Mouse (Mus musculus): Measurements from ENCODE around the gene Myh10. TPM values are rescaled to one million over a fixed set of nuclear protein-coding genes. Genes with fewer than 3 reads are reported as not detected.
A peak's percentile ranks its signal among the peaks of the same experiment; 100 is the strongest.
"Not testable (repeated sequence)": the region's sequence is repeated elsewhere in the genome, so short reads cannot be mapped to it uniquely, and the experiment has no call there.

Gene Myh10
- total RNA-seq, 1 experiment from 2014 or later, result 31.8 TPM

DNA sequence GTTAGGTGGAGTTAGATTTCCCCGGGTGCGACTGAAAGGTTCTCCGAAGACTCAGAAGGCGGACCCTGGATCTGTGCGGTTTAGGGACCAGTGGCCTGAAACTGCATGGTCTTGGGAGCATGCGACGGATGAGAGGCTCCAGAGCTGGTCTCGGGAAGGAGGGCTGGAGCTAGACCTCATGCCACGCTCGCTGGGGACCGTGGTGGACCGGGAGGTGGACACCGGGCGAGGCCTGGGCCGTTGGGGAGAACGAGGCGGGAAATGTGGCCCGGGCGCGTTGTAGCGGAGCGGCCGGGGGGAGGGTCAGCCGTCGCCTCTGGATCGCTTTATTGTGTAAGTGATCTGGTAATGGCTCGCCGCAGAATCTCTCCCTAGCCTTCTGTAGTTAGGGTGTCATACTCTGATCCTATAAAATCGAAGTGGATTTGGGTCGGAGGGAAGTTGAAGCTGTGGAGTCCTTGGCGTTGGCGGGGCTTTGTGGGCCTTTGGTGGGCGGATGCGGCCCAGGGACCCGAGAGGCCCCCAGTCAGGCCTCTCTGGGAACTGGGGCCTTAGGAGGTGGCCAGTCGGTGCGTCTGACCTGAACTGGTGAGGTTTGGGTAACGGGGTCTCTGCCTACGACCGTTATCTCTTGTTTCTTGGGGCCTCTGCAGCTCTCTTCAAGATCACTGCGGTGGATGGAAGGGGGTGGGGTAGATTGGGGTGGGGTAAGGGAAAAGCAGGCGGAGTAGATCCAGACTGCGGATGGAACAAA, 1.5 kb downstream of the Myh10 start:
- DNase-seq, result peak; percentile 54

DNA sequence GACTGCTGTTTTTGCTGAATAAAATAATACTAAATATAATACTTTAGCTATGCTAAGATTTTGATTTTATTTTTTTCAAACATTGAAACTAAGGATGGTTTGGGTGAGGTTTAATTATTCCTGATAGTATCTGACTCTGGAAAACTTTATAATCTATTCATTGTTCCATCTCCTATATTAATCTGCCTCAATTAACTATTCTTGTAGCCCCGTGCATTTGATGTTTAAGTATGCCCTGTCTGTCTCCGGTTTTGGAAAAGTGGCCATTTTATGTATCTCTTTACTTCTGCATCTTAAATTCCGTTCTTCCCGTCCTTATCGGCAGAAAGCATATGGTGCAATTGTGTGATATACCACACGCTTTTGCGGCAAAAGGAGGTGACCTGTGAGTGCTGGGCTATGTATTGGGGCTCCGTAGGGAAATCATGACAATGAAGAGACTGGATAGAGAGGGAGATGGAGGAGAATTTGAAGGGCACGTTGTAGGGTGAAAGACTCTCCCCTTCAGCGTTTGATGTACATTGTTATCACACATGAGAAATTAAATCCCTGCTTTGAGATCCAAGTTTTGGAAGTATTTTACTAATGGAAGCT, 2.2 kb downstream of the Myh10 start:
- no peak for DNase-seq

DNA sequence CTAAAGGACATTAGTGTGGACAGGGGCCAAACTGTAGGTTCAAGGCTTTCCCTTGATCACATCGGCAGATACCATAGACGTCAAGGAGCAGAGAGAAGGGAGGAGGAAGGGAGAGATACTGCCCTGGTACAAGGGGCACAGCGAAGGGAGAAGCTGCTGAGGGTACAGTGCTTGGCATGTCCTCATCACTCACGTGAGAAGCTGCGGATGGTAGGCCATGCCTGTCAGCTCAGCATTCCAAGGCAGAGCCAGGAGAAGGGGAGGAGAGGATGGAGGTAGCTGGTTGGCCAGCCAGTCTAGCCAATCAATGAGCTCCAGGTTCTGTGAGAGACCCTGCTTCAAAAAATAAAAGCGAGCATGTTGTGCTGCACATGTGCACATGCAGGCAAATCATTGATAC, 11.0 kb downstream of the Myh10 start:
- no peak for DNase-seq

- no peak for DNase-seq
These were observed 12.0 kb downstream of the Myh10 start for GRCm38 (mm10) chr11:68703360-68703759.

DNA sequence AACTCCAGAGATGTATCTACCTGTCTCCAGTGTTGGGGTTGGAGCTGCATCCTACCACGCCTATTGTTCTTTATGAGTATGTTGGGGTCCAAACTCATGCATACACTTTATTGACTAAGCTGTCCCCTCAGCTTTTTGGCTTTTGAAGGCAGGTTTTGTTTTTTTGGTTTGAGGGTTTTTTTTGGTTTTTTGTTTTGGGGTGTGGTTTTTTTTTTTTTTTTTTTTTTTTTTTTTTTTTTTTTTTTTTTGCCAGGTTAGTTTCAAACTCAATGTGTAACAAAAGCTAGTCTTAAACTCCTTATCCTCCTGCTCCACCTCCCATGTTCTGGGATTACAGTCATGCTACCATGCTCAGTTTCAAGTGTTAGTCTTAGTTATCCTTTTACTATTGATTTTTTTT, 12.9 kb downstream of the Myh10 start:
- no peak for DNase-seq

DNA sequence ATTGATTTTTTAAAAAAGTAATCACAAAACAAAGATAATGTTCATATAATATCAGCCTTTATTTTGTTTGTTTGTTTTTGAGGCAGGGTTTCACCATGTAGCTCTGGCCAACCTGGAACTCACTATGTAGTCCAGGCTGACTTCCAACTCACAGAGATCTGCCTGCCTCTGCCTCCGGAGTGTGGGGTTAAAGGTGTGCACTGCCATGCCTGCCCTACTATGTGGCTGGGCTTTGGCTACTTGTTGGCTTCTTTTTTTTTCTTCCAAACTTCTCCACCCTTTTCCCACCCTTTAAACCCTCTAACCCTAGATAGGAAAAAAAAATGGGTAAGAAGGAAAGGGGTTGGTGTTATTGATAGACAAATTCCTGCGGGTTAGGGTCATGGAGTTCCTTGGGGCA, 13.5 kb downstream of the Myh10 start:
- DNase-seq, result no peak

GRCm38 (mm10) chr11:68706524-68707429, 15.4 kb downstream of the Myh10 start:
- DNase-seq, result no peak

GRCm38 (mm10) chr11:68707881-68708582, 16.7 kb downstream of the Myh10 start:
- DNase-seq, result no peak

GRCm38 (mm10) chr11:68716167-68716566, 24.8 kb downstream of the Myh10 start:
- DNase-seq, result no peak

DNA sequence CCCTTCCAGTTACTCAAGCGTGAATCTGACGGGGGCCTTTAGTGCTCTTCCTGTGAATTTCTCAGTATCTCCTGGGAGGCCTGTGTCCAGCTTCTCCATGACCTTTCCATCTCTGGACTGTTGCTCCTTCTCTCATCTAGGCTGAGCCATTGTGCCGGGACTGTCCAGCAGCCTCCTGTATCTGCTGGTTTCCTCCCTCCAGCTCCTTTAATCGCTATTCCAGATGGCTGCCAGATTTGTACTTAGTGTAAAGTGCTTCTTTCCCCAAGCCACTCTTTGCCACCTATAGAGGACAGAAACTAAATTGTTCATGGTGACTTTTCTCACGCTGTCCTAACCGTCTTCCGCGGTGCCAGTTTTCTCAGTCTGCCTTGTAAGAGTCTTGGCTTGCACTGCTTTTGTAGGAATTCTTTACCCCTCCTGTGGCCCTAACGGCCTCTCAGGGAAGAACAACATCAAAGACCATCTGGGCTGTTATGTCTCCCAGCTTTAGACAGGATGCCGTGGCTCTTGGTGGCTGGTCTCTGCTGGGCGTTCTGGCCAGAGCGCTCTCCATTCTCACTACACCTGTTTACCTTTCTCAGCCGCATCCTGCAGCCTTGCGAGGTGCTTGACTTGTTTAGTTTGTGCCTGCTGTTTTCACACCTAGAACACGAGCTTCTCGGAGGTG, 25.9 kb downstream of the Myh10 start:
- no peak for DNase-seq

DNA sequence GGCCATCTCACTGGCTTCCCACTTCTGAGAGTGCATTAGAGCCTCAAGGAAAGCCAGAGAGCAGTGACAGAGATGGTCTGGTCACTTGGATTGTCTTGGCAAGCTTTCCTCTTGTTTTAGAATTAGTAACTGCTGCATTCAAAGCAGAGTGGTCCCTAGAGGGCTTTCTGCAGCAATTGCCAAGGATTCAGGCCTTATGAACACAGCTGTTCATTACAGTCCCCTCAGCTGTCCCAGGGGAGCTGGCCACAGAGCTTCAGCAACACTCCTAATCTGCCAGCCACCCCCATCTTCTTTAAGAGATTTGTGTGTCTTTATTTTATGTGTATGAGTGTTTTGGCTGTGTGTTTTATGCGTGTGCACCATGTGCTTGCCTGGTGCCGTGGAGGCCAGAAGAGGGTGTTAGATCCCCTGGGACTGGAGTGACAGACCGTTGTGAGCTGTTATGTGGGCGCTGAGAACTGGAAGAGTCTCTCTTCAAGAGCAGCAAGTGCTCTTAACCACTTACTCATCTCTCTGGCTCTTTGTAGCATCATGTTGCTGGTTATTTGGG, 27.8 kb downstream of the Myh10 start:
- DNase-seq, result no peak

DNA sequence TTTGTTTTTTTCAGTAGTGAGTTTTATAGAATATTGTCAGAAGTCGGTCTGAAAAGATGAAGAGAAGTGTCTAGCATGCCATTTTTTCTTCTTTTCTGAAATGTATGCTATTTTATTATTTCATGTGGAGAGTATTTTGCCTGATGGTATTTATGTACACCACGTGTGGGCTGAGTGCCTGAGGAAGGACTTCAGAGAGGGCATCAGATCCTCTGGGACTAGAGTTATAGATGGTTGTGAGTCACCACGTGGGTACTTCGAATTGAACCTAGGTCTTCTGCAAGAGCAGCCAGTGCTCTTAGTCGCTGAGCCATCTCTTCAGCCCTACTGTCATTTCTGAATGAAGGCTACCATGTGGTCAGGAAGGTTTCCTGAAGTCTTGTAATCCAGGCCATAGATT, 28.4 kb downstream of the Myh10 start:
- DNase-seq, result no peak

DNA sequence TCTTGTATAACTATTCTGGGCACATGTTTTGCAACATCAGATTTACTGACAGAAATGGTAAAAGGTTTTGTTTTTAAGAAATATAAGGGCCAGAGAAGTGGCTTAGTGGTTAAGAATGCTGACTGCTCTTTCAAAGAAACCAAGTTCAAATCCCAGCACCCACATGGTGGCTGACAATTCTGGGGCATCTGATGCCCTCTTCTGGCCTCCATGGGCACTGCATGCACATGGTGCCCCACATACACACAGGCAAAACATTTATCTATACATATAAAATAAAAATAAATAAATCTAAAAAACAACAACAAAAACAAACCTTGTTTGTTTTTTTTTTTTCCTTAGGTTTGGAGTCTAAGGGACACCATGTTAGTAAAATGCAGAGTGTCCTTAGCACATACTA, 32.8 kb downstream of the Myh10 start:
- DNase-seq, result peak; percentile 21

GRCm38 (mm10) chr11:68728693-68729092, 37.3 kb downstream of the Myh10 start:
- no peak for DNase-seq

DNA sequence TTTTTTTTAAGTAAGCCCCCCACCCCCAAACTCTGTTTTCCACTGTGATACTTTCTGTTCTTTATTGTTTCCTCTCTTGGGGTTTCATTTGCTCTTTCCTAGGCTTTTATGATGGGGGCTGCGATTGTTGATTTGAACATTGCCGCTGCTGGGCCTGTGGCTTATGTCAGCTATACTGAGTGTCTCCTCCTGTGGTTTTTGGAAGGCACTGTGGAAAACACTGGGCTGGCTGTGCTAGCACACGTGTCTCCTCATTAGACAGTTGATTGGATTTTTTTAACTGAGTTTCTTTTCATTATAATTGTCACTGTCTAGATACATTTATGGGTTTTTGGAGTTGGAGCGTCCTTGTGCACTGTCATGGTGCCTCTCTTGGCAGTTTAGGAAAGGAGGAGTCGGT, 39.4 kb downstream of the Myh10 start:
- no peak for DNase-seq

GRCm38 (mm10) chr11:68732066-68732465, 40.7 kb downstream of the Myh10 start:
- DNase-seq, result no peak

- not testable (repeated sequence) for DNase-seq
These were observed 42.0 kb downstream of the Myh10 start for GRCm38 (mm10) chr11:68733401-68733800.

- no peak for DNase-seq
These were observed 48.1 kb downstream of the Myh10 start for GRCm38 (mm10) chr11:68739509-68739908.

DNA sequence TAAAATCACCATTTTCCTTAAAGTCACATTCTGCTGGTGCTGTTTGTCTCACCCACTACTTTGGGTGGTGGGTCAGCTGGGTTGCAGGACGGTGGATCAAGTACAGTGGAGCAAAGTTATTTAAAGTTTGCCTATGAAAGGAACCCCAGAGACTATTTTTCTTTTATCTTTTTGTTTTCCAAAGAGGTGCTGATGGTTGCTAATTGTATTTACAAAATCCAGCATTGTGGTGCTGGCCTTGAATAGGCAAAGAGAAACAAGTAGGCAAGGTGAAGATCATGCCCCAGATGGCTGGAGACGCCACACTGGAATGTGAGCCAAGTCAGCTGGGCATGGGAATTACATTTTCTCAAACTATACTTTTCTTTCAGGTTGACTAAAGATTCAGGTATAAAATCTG, 51.3 kb downstream of the Myh10 start:
- no peak for DNase-seq

GRCm38 (mm10) chr11:68744150-68744549, 52.8 kb downstream of the Myh10 start:
- no peak for DNase-seq

DNA sequence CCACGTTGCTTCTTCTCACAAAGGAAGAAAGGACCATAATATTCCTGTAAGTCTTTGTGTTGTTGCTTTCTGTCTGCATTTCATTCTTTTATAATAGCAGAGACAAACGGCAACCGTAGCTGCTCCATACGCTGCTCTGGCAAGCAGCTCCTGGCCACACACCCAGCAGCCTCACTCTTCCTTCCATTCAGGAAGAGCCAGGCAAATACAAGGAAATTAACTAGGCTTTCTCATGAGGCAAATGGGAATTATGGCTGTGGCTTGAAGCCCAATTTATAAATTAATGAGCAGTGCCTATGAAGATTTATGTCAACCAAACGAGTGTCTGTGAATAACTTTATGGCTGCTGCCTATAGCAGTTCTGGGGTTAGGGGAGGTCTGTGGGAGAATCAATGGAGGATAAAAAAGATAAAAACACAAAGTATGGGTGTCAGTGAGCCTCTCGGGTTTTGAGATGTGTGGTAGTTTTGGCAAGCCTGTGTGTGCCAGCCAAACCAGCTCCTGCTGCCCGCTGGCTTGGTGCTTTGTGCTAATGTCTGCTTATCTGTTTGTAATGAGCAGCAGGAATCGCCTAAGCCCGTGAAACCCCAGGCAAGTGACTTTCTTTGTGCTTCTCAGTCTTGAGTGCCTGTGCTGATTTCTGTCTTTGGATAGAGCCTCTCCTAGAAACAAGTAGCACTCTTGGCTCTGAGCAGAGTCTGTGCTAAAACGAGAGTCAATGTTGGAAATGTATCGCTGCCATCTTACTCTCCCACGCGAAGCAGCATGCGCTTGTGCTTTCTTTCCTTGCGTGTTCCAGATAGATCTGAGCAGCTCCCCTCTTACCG, 54.2 kb downstream of the Myh10 start:
- no peak for DNase-seq

All from adrenal gland, postnatal 25 days (tissue).